Mouse (Mus musculus) thymus, postnatal 10 days (tissue): ENCODE measurements around the gene Zfp607b.
A peak's percentile ranks its signal among the peaks of the same experiment; 100 is the strongest.

Experiments used
- DNase-seq, 2 experiments: peaks; one replicate each; pipeline ENCODE4 v3.0.0; 2021; ENCODE audit warnings: low spot score in 2 of 2

The Zfp607b gene

GRCm38 (mm10) chr7:27685220-27685619, 3.9 kb upstream of the Zfp607b start:
- DNase-seq: no peak

DNA sequence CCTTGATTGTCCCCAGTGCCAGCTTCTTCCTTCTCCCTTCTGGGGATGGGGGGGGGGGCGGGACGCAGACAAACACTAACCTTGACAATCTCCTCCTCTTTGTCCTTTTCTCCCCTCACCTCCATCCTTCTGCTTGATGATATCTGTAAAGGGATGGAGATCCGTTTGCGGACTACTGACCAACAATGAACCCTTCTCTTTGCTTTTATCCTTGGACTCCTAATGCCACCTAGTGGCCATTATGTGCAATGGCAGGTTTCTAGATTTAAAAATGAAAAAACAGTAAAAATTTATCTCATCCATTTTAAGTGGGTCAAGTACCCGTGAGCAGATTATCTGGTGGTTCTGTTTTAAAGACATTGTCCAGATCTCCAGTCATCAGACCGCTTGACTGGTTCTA, 3.5 kb upstream of the Zfp607b start:
- no peak for DNase-seq

- DNase-seq: no peak
These were observed 2.1 kb upstream of the Zfp607b start for GRCm38 (mm10) chr7:27687043-27687442.

DNA sequence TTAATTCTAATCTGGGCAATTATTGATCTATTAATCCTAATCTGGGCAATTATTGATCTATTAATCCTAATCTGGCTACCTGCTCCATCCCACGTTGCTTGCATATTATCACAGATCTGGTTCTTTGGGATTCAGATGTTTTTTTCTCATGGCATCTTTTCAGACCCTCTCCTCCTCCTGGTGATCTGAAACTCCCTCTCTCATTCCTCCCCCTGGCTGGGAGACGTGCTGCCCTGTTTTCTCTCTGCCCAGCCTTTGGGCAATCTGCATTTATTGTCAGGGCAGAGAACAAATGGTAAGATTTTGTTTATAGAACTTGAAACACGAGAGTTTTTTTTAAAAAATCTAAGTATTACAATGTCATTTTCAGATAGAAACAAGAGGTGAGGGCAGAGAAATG, 1.3 kb upstream of the Zfp607b start:
- no peak for DNase-seq

GRCm38 (mm10) chr7:27688246-27688788, 823 bp upstream of the Zfp607b start:
- no peak for DNase-seq

GRCm38 (mm10) chr7:27691076-27691475, 1.9 kb downstream of the Zfp607b start:
- DNase-seq: peak in 1 of 2 experiments; percentile 43

- DNase-seq: no peak
These were observed 7.6 kb downstream of the Zfp607b start for GRCm38 (mm10) chr7:27696711-27697110.

DNA sequence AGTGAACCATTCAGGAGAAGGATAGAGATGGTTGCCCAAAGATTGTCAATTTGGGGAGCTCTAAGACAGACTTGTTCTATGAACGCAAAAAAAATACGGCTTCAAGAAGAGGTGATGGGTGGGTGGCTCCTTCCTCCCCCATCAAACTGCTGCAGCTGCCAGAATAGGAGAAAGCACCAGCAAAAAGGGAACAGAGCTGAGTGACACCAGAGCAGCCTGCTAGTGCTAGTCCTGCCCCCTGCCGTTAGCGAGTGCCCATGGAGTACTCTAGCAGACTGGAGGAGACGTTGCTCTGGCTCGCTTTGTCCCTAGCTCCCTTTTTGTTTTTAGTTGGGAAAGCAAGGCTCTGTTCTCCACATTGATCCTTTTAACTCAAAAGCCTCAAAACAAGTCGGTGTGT, 21.3 kb downstream of the Zfp607b start:
- DNase-seq: no peak

GRCm38 (mm10) chr7:27721951-27722350, 32.8 kb downstream of the Zfp607b start:
- DNase-seq: no peak

DNA sequence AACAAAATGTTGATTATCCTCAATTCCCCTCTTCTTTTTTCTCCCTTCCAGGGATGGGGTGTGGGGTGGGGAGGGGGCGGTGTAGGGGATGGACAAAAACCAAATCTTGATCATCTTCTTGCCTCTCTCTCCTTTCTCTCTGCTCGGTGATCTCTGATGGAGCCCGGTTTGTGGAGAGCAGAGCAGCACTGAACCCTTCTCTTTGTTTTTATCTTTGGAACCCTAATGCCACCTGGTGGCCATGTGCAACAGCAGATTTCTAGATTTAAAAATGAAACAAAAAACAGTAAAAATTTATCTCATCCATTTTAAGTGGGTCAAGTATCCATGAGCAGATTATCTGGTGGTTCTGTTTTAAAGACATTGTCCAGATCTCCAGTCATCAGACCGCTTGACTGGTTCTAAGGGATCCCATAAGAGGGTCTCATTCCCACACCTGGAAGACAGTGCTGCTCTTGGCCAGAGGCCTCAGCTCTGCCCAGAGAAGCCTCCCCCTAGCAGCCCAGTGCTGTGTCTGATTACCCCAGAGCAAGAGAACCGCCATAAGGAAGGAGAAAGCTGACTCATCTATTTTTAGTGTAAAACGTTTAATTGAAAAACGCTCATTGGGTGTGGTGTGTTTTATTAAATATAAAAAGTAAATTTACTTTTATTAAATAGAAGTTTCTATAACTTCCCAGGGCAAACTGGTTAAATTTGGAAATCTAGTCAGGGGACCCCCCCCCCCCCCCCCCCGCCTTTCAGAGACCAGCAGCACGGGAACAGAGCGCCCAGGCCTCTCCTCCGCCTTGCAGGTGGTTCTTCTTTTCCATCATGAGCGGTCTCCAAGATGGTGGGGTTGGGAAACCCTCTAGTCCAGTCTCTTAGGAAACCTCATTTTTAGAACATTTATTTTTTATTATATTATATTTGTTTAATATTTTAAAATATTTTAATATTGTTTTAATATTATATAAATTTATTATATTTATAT, 36.7 kb downstream of the Zfp607b start:
- peak in 1 of 2 experiments; percentile 41 for DNase-seq

DNA sequence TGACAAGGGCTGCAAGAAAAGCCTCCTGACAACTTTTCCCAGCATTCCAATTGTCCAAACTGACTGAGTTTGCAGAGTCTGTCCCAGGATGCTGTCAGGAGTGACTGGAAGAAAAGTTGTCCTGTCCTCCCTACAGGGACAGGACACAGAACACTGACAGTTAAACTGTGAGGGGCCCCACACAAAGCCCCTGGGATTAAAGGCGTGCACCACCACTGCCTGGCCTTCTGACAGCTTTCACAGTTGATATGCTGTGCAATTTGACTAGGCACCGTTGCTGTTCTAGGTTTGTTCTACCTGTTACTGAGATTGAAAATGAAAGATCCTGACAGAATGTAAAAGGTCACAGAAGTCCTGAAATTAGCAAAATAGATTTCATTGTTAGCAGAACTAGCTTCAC, 38.3 kb downstream of the Zfp607b start:
- DNase-seq: no peak

GRCm38 (mm10) chr7:27731281-27731883, 42.2 kb downstream of the Zfp607b start, which contains the start of gene Zfp60:
Gene Zfp60 (plus strand): TSS chr7:27731389.
- peak; percentile 67 to 76 for DNase-seq

GRCm38 (mm10) chr7:27731946-27732345, 42.8 kb downstream of the Zfp607b start:
- no peak for DNase-seq

- no peak for DNase-seq
These were observed 43.4 kb downstream of the Zfp607b start for GRCm38 (mm10) chr7:27732508-27732907.

DNA sequence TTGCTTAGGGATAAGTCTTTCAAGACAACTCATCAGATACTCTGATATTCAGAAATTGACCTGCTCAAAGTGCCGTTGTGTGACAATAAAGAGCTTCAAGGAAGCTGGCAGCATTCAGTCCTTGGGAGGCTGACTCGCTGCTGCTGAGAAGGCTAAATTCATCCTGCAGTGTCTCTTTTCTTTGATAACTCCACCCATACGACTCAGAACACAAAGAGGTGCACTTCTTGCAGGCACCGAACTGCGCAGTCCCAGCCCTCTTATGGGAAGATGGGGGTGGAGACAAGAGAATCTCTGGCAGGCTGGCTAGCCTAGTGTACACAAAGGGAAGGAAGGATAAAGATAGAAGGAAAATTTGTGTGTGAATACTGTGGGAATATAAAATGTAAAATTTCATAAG, 46.3 kb downstream of the Zfp607b start:
- DNase-seq: no peak
